Mouse (Mus musculus) small intestine, adult 2 months (tissue): ENCODE data around the gene Minpp1. TPM values are rescaled to one million over a fixed set of nuclear protein-coding genes. Genes with fewer than 3 reads are reported as not detected.

Source experiments
- H3K27ac ChIP-seq: fragments of 200-500 bp; 2 replicates; pipeline ENCODE4 v1.5.1; 2012; ENCODE audit warnings: low read depth, low read length, control low read depth, inconsistent platforms; ENCODE audit not compliant: insufficient read depth
- H3K27me3 ChIP-seq: fragments of 200-500 bp; 2 replicates; pipeline ENCODE4 v1.6.1; 2012; ENCODE audit warnings: mild to moderate bottlenecking, moderate library complexity, low read length, inconsistent platforms; ENCODE audit not compliant: control insufficient read depth, insufficient read depth
- H3K36me3 ChIP-seq: fragments of 200-500 bp; 2 replicates; pipeline ENCODE4 v1.6.1; 2012; ENCODE audit warnings: mild to moderate bottlenecking, low read length, control low read depth, inconsistent platforms; ENCODE audit not compliant: control insufficient read depth, insufficient read depth
- H3K4me1 ChIP-seq: fragments of 200-500 bp; 2 replicates; pipeline ENCODE4 v1.6.1; 2012; ENCODE audit warnings: low read length, inconsistent platforms, mixed read lengths; ENCODE audit not compliant: control insufficient read depth, insufficient read depth, insufficient read length
- H3K4me3 ChIP-seq: fragments of 200-500 bp; 2 replicates; pipeline ENCODE4 v1.5.1; 2012; ENCODE audit warnings: low read depth, mild to moderate bottlenecking, control low read depth, inconsistent platforms, low read length, moderate library complexity
- CTCF ChIP-seq: fragments of 200-500 bp; IDR thresholded peaks from 2 replicates; pipeline ENCODE4 v1.5.1; 2012; ENCODE audit warnings: low read depth, mild to moderate bottlenecking, control low read depth, inconsistent platforms, low read length, moderate library complexity, mixed read lengths; ENCODE audit not compliant: insufficient replicate concordance, insufficient read length; ENCODE audit errors: extremely low read depth
- POLR2A ChIP-seq: fragments of 200-500 bp; IDR thresholded peaks from 2 replicates; pipeline ENCODE4 v1.6.1; 2012; ENCODE audit warnings: low read depth, mild to moderate bottlenecking, control low read depth, inconsistent platforms, low read length, moderate library complexity
- WGBS: fragments of 180-500 bp; shearing (Covaris S2); methylation state at CpG from one replicate; pipeline ENCODE4 v1.1.7; 2018; 5-methylcytosine and 5-hydroxymethylcytosine counted together
- polyA plus RNA-seq: library from polyadenylated mRNA; depleted of rRNA; stranded (reverse); fragments of >200 nt; gene quantifications from 2 replicates; pipeline ENCODE4 v1.2.3, GENCODE M21; 2012

The Minpp1 gene
- polyA plus RNA-seq, 1 experiment = 112 TPM

GRCm38 (mm10) chr19:32510962-32511361 lies 25.4 kb downstream of the Minpp1 start:
- peak overlapping the region; percentile 96 for H3K27ac ChIP-seq
- no peaks in the 10 kb centered on the region for H3K27me3 ChIP-seq
- WGBS = 31% methylated on average over 6 of the region's 6 CpGs
- TF ChIP-seq CTCF (no peak), POLR2A (no peak)
- H3K4me3 ChIP-seq = no peak overlapping the region
- peaks cover 22% of the 10 kb centered on the region for H3K36me3 ChIP-seq
- peaks cover 23% of the 10 kb centered on the region for H3K4me1 ChIP-seq

GRCm38 (mm10) chr19:32512518-32512917 lies 26.9 kb downstream of the Minpp1 start:
- Histone ChIP-seq H3K27ac (no peak overlapping the region), H3K4me3 (no peak overlapping the region), H3K36me3 (peaks cover 22% of the 10 kb centered on the region), H3K27me3 (no peaks in the 10 kb centered on the region), H3K4me1 (peaks cover 14% of the 10 kb centered on the region)
- 58% methylated on average over 1 of the region's 1 CpGs for WGBS
- TF ChIP-seq CTCF (peak; percentile 59; the same call in 1 of the 2 replicates), POLR2A (no peak)

- no peaks in the 10 kb centered on the region for H3K27me3 ChIP-seq
- no peak for TF ChIP-seq CTCF
- no peak for TF ChIP-seq POLR2A
- 97% methylated on average over 9 of the region's 9 CpGs for WGBS
- H3K27ac ChIP-seq = no peak overlapping the region
- H3K36me3 ChIP-seq = peaks cover 22% of the 10 kb centered on the region
- no peak overlapping the region for H3K4me3 ChIP-seq
- H3K4me1 ChIP-seq = no peaks in the 10 kb centered on the region
These were observed 31.0 kb downstream of the Minpp1 start for GRCm38 (mm10) chr19:32516575-32516974.

- Histone ChIP-seq H3K27ac (no peak overlapping the region), H3K4me3 (no peak overlapping the region), H3K27me3 (no peaks in the 10 kb centered on the region), H3K4me1 (peaks cover 18% of the 10 kb centered on the region; the same call in 1 of the 2 replicates), H3K36me3 (peaks cover 1% of the 10 kb centered on the region; the same call in 1 of the 2 replicates)
- 89% methylated on average over 3 of the region's 3 CpGs for WGBS
- TF ChIP-seq POLR2A (no peak), CTCF (peak; percentile 19; the same call in 1 of the 2 replicates)
These were observed 35.9 kb downstream of the Minpp1 start for GRCm38 (mm10) chr19:32521446-32521845.

- WGBS = 82% methylated on average over 5 of the region's 5 CpGs
- TF ChIP-seq CTCF = no peak
- no peak for TF ChIP-seq POLR2A
- no peak overlapping the region for H3K4me3 ChIP-seq
- H3K27ac ChIP-seq = peak overlapping the region; percentile 84; the same call in 1 of the 2 replicates
- 0 out of 2 replicates have a peak, but pooled peaks cover 1% of the 10 kb centered on the region for H3K36me3 ChIP-seq
- peaks cover 19% of the 10 kb centered on the region; the same call in 1 of the 2 replicates for H3K4me1 ChIP-seq
- H3K27me3 ChIP-seq = no peaks in the 10 kb centered on the region
These were observed 36.7 kb downstream of the Minpp1 start for GRCm38 (mm10) chr19:32522247-32522646.

- Histone ChIP-seq H3K4me3 (no peak overlapping the region), H3K27ac (peak overlapping the region; percentile 84), H3K4me1 (peaks cover 22% of the 10 kb centered on the region; the same call in 1 of the 2 replicates), H3K36me3 (no peaks in the 10 kb centered on the region), H3K27me3 (no peaks in the 10 kb centered on the region)
- WGBS = 42% methylated on average over 8 of the region's 8 CpGs
- no peak for TF ChIP-seq CTCF
- no peak for TF ChIP-seq POLR2A
These were observed 37.3 kb downstream of the Minpp1 start for GRCm38 (mm10) chr19:32522753-32523307.

- Histone ChIP-seq H3K27ac (peak overlapping the region; percentile 57; the same call in 1 of the 2 replicates), H3K4me1 (peaks cover 22% of the 10 kb centered on the region; the same call in 1 of the 2 replicates), H3K27me3 (no peaks in the 10 kb centered on the region), H3K36me3 (no peaks in the 10 kb centered on the region), H3K4me3 (no peak overlapping the region)
- TF ChIP-seq CTCF (no peak), POLR2A (no peak)
- WGBS = 54% methylated on average over 14 of the region's 14 CpGs
These were observed 38.4 kb downstream of the Minpp1 start for GRCm38 (mm10) chr19:32523769-32524515.
